Mouse (Mus musculus) hindbrain, embryonic 12.5 days (tissue): Measurements from ENCODE around the gene Fam107a. TPM values are rescaled to one million over a fixed set of nuclear protein-coding genes. Genes with fewer than 3 reads are reported as not detected.

Source experiments
- ATAC-seq: fragments of 200-750 bp; cut with Nextera tagmentation; 2 replicates; pipeline ENCODE4 v1.8.0; 2017; ENCODE audit warnings: moderate TSS enrichment; ENCODE audit not compliant: low FRiP score
- H3K27ac ChIP-seq: fragments of 300-500 bp; sonication (generic); 2 replicates; pipeline ENCODE4 v1.5.1; 2016; ENCODE audit warnings: mild to moderate bottlenecking
- H3K27me3 ChIP-seq: fragments of 300-500 bp; sonication (generic); 2 replicates; pipeline ENCODE4 v1.6.1; 2016; ENCODE audit warnings: mild to moderate bottlenecking
- H3K36me3 ChIP-seq: fragments of 300-500 bp; sonication (generic); 2 replicates; pipeline ENCODE4 v1.6.1; 2016; ENCODE audit warnings: mild to moderate bottlenecking
- H3K4me1 ChIP-seq: fragments of 300-500 bp; sonication (generic); 2 replicates; pipeline ENCODE4 v1.6.1; 2016
- H3K4me2 ChIP-seq: fragments of 300-500 bp; sonication (generic); replicated peaks from 2 replicates; pipeline ENCODE4 v1.6.1; 2016; ENCODE audit warnings: mild to moderate bottlenecking
- H3K4me3 ChIP-seq: fragments of 300-500 bp; sonication (generic); 2 replicates; pipeline ENCODE4 v1.5.1; 2016; ENCODE audit warnings: mild to moderate bottlenecking
- H3K9ac ChIP-seq: fragments of 300-500 bp; sonication (generic); 2 replicates; pipeline ENCODE4 v1.6.1; 2016; ENCODE audit warnings: mild to moderate bottlenecking, moderate library complexity
- H3K9me3 ChIP-seq: fragments of 300-500 bp; sonication (generic); replicated peaks from 2 replicates; pipeline ENCODE4 v1.6.1; 2016; ENCODE audit warnings: mild to moderate bottlenecking
- WGBS: fragments of 180-500 bp; shearing (Covaris S2); methylation state at CpG from one replicate; pipeline ENCODE4 v1.1.7; 2016; 5-methylcytosine and 5-hydroxymethylcytosine counted together
- polyA plus RNA-seq: library from polyadenylated mRNA; unstranded; fragments of >200 nt; fragmentation: Nextera tagmentation; extraction: Ambion mirVana; gene quantifications from 2 replicates; pipeline ENCODE4 v1.2.1, GENCODE M21; 2016

Fam107a gene
- polyA plus RNA-seq, 1 experiment from 2014 or later = 4.5 TPM

DNA sequence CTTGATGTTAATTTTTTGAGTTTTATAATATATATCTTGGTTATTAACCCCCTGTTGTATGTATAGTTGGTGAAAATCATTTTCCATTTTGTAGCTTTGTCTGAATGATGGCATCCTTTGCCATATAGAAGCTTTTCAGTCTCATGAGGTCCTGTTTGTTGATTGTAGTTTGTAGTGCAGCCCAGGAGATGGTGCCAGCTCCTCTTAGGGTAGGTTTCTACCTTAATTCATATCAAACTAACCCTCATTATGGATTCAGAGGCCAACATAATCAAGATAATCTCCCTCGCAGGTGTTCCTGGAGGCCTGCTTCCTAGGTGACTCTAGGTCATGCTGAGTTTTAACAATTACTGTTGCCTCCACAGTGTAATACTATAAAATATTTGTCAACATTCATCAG, 55.6 kb downstream of the Fam107a start:
- no peak for ATAC-seq
- Histone ChIP-seq H3K4me2 (no peak overlapping the region), H3K4me3 (no peak overlapping the region), H3K36me3 (no peaks in the 10 kb centered on the region), H3K27ac (no peak overlapping the region), H3K9ac (no peak overlapping the region), H3K9me3 (no peaks in the 10 kb centered on the region), H3K27me3 (no peaks in the 10 kb centered on the region), H3K4me1 (0 out of 2 replicates have a peak, but pooled peaks cover 4% of the 10 kb centered on the region)
- WGBS = 56% methylated on average over 1 of the region's 1 CpGs

DNA sequence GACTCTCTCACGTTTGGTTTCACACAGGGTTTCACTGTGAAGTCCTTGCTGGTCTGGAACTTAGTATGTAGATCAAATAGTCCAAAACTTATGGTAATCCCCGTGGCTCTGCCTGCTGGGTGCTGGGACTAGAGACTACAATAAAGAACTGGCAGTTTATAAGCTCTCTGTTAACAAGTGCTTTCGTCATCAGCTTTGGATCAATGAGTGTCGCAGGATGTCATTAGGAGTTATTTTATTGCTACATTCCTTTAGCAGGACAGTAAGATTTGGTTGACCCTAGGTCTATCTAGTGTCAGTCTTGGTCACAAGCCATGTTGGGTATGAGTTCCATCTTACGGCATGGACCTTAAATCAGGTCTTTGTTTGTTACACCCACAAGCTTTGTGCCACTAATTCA, 57.6 kb downstream of the Fam107a start:
- no peaks in the 10 kb centered on the region for H3K27me3 ChIP-seq
- H3K9ac ChIP-seq = no peak overlapping the region
- 80% methylated on average over 5 of the region's 5 CpGs for WGBS
- no peak overlapping the region for H3K4me3 ChIP-seq
- no peak overlapping the region for H3K27ac ChIP-seq
- H3K4me1 ChIP-seq = 0 out of 2 replicates have a peak, but pooled peaks cover 4% of the 10 kb centered on the region
- no peaks in the 10 kb centered on the region for H3K9me3 ChIP-seq
- no peaks in the 10 kb centered on the region for H3K36me3 ChIP-seq
- no peak for ATAC-seq
- no peak overlapping the region for H3K4me2 ChIP-seq

DNA sequence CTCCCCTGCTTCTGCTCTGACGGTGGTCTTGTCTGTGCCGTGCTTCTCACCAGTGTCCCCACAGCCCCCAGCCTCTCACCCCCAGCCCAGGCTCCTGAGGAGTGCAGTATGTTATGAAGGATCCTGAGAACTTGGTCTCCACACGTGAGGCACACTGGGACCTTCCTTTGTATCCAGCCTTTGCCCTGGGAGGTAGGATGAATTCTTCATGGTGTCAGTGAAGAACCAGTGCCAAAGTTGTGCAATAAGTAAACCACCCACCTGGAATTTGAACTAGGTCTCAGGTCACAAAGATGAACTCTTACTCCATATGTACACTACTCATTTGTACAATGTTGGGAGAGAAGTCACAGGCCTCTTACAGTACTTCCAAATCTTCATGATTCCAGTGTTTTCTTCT, 58.7 kb downstream of the Fam107a start, which contains the start of gene Acox2:
TSS of gene Acox2 (minus strand) at position 188 of the 400 bp plus-strand sequence.
- Histone ChIP-seq H3K4me2 (no peak within 1 kb of the TSS), H3K9ac (no peak within 1 kb of the TSS), H3K27me3 (no peaks in the 10 kb centered on the region), H3K4me3 (no peak within 1 kb of the TSS), H3K27ac (no peak within 1 kb of the TSS), H3K36me3 (no peaks in the 10 kb centered on the region), H3K9me3 (no peaks in the 10 kb centered on the region), H3K4me1 (0 out of 2 replicates have a peak, but pooled peaks cover 4% of the 10 kb centered on the region)
- ATAC-seq = no peak
- 68% methylated on average over 3 of the region's 3 CpGs for WGBS

DNA sequence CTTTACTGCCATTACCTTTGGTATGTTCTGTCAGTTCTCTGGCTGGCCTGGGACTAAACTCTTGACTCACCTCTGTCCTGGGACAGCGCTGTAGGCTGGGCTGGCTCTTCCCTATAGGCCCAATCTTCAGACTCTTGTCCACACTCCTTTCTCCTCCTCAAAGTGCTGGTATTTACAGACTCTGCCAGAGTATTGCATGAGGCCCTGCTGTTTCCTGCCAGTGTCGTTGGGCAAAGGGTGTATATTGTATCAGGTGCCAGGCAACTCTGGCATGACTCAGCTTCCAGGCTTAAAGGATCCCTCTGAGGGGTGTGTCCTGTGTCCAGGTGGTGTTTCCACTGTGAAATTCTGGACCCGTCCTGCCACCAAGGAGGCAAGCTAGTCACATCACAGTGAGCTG, 59.1 kb downstream of the Fam107a start:
- Histone ChIP-seq H3K27ac (no peak overlapping the region), H3K9ac (no peak overlapping the region), H3K4me3 (no peak overlapping the region), H3K4me2 (no peak overlapping the region), H3K4me1 (0 out of 2 replicates have a peak, but pooled peaks cover 4% of the 10 kb centered on the region), H3K36me3 (no peaks in the 10 kb centered on the region), H3K27me3 (no peaks in the 10 kb centered on the region), H3K9me3 (no peaks in the 10 kb centered on the region)
- no peak for ATAC-seq
- WGBS = 90% methylated on average over 3 of the region's 3 CpGs

DNA sequence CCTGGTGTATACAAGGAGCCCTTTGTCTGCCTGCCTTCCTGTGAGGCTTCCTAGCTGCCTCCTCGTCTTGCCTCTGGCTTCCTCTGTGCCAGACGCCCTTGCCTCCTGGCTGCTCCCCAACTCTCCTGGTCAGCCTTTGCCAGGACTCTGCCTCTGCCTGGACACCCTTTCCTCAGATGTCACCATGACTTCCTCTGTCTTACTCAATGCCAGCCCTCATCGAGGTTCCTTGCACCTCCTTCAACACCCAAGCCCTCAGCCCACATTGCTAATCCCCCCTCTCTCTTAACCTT, 59.5 kb downstream of the Fam107a start:
- Histone ChIP-seq H3K4me2 (no peak overlapping the region), H3K9me3 (no peaks in the 10 kb centered on the region), H3K4me3 (no peak overlapping the region), H3K27ac (no peak overlapping the region), H3K4me1 (0 out of 2 replicates have a peak, but pooled peaks cover 4% of the 10 kb centered on the region), H3K27me3 (no peaks in the 10 kb centered on the region), H3K36me3 (no peaks in the 10 kb centered on the region), H3K9ac (no peak overlapping the region)
- 49% methylated on average over 3 of the region's 3 CpGs for WGBS
- ATAC-seq = no peak

DNA sequence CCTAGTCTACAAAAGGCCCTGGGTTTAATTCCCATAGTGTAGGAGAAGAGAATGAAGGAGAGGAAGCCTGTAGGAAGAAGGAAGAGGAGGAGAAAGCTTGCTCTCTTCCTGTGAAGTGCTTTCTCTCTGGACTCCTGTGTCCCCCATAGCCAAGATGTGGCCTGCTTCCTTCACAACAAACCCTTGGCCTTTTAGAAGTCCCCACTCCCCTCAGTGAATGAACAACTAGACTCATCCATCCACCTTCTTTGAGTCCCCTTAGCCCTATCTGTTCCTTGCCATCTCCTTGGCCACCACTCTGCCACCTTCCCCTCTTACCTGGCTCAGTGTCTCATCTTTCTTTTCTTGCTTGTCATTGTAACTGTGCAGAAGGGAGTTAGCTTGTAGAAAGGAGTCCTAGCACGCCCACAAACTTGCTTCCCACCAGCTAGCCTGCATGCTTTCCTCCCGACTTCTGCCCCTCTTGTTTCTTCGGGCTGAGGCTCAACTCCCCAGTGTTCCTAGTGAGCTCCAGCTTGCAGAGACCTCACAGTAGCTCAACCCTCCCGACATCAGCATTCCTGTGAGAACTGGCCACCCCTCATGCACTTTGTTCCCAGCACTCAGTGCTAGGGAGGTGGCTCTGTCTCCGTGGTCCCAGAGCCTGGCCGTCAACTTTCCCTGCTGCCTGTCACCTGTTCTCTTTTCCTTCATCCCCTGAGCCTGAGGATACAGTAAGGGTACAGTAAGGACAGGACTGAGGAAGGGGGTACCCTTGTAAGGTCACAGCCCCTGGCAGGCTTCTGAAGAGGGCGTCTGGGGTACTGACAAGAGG, 60.1 kb downstream of the Fam107a start:
- Histone ChIP-seq H3K27ac (no peak overlapping the region), H3K9me3 (no peaks in the 10 kb centered on the region), H3K9ac (no peak overlapping the region), H3K27me3 (no peaks in the 10 kb centered on the region), H3K4me2 (no peak overlapping the region), H3K4me3 (no peak overlapping the region), H3K36me3 (no peaks in the 10 kb centered on the region), H3K4me1 (0 out of 2 replicates have a peak, but pooled peaks cover 4% of the 10 kb centered on the region)
- WGBS = 42% methylated on average over 7 of the region's 7 CpGs
- ATAC-seq = no peak

DNA sequence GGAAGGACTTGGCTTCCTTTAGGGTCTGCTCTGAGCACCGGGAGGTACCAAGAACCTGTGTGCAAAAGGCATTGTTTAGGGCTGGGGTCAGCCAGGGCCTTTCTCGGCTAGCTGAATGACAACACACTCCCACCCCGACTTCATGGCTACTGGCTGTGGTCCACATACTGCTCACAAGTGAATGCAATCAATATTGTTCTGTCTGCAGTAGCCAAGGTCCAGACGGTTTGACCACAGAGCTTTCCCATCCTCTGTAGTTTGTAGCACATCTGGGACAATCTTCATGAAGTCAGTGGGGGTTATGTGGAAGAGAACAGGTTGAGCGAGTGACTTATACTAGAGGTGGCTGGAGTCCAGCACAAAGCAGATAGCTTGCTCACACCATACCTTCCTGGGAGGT, 60.9 kb downstream of the Fam107a start:
- H3K4me2 ChIP-seq = no peak overlapping the region
- 0 out of 2 replicates have a peak, but pooled peaks cover 4% of the 10 kb centered on the region for H3K4me1 ChIP-seq
- no peak overlapping the region for H3K9ac ChIP-seq
- H3K27ac ChIP-seq = no peak overlapping the region
- no peaks in the 10 kb centered on the region for H3K9me3 ChIP-seq
- no peak overlapping the region for H3K4me3 ChIP-seq
- no peaks in the 10 kb centered on the region for H3K36me3 ChIP-seq
- no peak for ATAC-seq
- no peaks in the 10 kb centered on the region for H3K27me3 ChIP-seq
- 75% methylated on average over 5 of the region's 5 CpGs for WGBS

DNA sequence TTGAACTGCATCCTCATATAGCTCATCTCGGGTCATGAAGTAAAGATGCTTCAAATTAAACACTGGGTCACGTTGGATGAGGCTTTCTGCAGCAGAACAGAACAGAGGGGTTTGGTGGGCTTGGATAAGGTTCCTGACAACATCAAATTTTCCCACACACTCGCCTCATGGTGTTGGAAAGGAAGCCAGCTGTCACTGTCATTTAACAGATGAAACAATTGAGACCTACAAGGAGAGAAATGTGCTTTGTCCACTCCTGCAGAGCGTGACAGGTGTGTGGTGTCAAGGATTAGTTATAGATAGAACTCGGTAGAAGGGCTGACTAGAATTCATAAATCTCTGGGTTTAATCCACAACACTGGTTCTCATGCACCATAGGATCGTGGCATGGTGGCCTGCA, 61.8 kb downstream of the Fam107a start:
- Histone ChIP-seq H3K4me2 (no peak overlapping the region), H3K36me3 (no peaks in the 10 kb centered on the region), H3K9me3 (no peaks in the 10 kb centered on the region), H3K9ac (no peak overlapping the region), H3K27ac (no peak overlapping the region), H3K4me1 (0 out of 2 replicates have a peak, but pooled peaks cover 4% of the 10 kb centered on the region), H3K4me3 (no peak overlapping the region), H3K27me3 (no peaks in the 10 kb centered on the region)
- 74% methylated on average over 6 of the region's 6 CpGs for WGBS
- ATAC-seq = no peak

DNA sequence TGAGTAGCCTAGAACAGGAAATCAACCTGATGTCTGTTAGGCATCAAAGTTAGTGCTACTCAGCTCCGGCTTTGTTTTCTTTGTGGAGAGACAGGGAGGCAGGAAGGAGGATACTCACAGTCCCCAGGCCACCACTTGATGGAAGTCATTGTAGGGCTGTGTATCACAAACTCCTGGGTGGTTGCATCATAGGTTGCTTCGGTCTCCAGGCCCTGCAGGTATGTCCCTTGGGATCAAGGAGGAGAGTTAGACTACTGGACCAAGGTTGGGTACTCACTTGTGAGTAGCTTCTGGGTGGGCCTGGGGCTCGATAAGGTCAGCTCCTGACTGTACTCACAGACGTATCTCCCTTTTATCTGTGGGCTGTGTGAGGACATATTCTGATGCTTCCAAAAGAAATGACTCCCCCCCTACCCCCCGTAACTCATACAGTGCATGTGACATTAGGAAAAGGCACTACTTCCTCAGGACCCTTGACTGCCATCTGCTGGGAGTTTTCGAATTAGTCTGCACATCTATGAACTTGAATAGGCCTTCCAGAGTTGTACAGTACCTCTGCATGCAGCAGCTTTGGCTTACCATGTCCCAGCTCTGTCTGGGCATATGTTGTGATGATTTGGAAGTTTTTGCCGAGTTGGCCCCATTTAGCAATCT, 62.6 kb downstream of the Fam107a start:
- peak; percentile 47; the same call in 1 of the 2 replicates for ATAC-seq
- no peak overlapping the region for H3K27ac ChIP-seq

DNA sequence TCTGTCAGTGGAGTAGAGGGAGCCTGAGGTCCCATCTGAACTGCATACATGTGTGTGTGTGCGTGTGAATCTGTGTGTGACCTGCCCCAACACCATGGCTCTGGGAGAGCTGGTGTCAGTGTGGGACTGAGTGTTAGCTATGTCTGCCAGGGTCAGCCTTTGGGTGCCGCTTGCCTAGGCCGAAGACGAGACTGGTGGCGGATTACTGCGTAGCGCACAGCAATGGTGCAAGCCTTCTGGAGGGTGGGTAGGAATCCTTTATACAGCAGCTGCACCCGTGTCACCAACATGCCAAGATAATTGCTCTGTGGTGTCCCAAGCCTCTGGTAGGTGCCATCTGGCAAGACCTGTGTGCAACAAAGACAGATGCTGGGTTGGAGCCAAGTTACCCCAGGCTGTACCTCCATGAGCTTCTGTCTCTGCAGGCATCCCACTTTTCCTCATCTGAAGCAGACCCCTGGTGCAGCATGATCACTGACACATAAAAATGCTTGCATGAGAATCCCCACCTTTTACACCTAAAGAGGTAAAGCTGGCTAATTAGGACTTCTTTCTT, 66.4 kb downstream of the Fam107a start:
- no peak overlapping the region for H3K9ac ChIP-seq
- ATAC-seq = no peak
- no peaks in the 10 kb centered on the region for H3K9me3 ChIP-seq
- no peak overlapping the region for H3K4me2 ChIP-seq
- H3K4me3 ChIP-seq = no peak overlapping the region
- WGBS = 90% methylated on average over 8 of the region's 8 CpGs
- H3K4me1 ChIP-seq = no peaks in the 10 kb centered on the region
- no peaks in the 10 kb centered on the region for H3K27me3 ChIP-seq
- no peak overlapping the region for H3K27ac ChIP-seq
- no peaks in the 10 kb centered on the region for H3K36me3 ChIP-seq

More for the DNA sequence above, 62.6 kb downstream of the Fam107a start:
- 80% methylated on average over 7 of the region's 7 CpGs for WGBS
- Histone ChIP-seq H3K4me1 (0 out of 2 replicates have a peak, but pooled peaks cover 4% of the 10 kb centered on the region), H3K9me3 (no peaks in the 10 kb centered on the region), H3K9ac (no peak overlapping the region), H3K27me3 (no peaks in the 10 kb centered on the region), H3K36me3 (no peaks in the 10 kb centered on the region), H3K4me2 (no peak overlapping the region), H3K4me3 (no peak overlapping the region)

DNA sequence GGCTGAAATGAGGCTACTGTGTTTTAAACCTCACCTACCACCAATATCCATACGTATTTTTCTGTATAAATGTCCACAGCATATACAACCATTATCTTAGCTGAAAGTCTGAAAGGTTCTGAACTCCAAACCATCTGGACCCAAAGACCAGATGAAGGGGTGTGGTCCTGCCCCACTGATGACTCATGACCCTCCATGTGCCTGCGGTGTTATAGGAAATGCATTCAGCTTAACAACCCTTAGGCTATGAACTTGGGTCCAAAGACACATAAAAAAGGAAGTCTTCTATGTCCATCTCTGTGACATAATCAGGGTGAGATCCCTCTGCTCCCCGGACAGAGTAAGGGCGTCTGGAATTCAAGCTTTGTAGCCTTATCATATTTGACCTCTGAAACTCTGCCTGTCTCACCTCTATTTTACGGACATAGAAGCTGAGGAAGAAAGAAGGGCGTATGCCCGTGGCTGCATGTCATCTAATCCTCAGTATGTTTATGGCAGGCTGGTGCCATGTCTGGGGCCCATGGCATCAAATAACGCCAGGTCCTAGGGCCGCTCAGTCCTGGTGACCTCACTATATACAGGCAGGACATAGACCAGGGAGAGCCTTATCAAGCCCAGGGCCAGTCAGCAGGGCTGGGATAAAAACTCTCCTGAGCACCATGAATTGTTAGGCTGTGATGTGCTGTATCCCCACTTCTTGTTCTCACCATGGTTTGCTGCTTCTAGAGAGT, 67.5 kb downstream of the Fam107a start:
- Histone ChIP-seq H3K27ac (no peak overlapping the region), H3K4me1 (no peaks in the 10 kb centered on the region), H3K36me3 (no peaks in the 10 kb centered on the region), H3K9ac (no peak overlapping the region), H3K4me3 (no peak overlapping the region), H3K9me3 (no peaks in the 10 kb centered on the region), H3K4me2 (no peak overlapping the region), H3K27me3 (no peaks in the 10 kb centered on the region)
- WGBS = 94% methylated on average over 9 of the region's 9 CpGs
- no peak for ATAC-seq

DNA sequence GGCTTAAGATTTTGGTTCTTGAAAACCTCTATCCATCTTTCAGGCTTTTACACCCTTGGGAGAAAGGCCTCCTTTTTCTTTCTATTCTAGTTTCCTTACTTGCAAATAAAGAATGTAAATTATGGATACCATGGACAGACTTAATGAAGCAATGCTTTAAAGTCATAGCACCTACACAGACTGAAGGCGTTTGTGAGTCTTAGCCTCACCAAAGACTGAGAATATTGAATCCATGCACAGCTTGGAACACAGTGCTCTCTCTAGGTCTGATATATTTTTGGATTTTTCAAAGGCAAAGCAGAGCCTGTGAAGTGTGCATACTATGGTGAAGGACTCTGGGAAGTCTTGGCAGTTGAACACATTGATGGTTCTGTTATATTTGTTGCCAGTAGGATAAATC, 68.6 kb downstream of the Fam107a start:
- Histone ChIP-seq H3K27ac (no peak overlapping the region), H3K9me3 (no peaks in the 10 kb centered on the region)
- no peak for ATAC-seq

More for the DNA sequence above, 68.6 kb downstream of the Fam107a start:
- Histone ChIP-seq H3K4me1 (no peaks in the 10 kb centered on the region), H3K9ac (no peak overlapping the region), H3K36me3 (no peaks in the 10 kb centered on the region), H3K4me3 (no peak overlapping the region), H3K27me3 (no peaks in the 10 kb centered on the region), H3K4me2 (no peak overlapping the region)
- WGBS = 70% methylated on average over 1 of the region's 1 CpGs
